Mouse (Mus musculus): ENCODE measurements around the gene Scgb3a1. TPM values are rescaled to one million over a fixed set of nuclear protein-coding genes. Genes with fewer than 3 reads are reported as not detected.

Scgb3a1 gene
- polyA plus RNA-seq, 1 experiment from 2014 or later, result not detected

DNA sequence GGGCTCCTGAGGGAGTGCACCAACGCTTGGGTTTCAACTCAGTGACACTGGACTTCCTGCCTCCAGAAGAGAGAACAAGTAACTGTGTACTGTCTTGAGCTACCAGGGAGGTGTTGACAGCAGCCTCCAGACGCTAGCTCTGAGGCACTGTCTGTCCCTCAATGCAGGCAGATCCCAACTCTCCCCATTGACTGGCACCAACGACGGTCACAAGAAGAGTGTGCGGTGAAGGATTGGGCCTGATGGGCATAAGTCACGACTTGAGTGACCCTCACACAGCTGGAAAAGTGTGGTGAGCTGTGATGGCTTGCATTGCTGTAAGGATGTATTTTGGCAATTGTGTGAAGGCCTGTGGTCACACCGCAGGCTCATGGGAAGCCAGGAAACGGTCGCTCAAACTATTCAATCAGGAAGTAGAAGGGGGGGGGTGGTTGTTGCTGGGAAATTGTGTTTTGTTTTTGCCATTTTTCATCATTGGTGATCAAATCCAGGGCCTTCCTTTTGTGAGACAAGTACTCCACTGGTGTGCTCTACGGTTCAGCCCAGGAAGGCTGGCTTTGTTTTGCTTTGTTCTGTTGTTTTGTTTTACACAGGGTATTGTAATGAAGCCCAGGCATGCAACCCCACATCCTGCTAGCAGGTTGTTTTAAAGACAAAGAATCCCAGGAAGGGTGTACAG, 4.5 kb upstream of the Scgb3a1 start:
- no peak overlapping the region for H3K9ac ChIP-seq
- peak; percentile 43; the same call in 1 of the 2 replicates for ATAC-seq (ENCODE audit: low read depth)

DNA sequence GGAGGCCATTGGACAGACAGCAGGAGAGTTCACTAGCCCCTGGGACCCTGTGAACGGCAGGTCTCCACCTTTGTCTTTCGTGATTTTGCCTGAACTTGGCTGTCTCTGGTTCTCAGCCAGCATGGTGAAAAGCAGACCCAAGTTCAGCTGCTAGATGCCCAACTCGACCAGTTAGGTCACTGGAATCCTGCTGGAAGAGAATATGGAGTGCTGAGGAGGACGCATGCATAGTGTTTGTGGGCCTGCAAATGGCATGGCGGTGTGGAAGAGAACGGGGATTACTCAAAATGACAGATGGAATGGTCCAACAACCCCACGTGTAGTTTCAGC, 4.0 kb upstream of the Scgb3a1 start:
- 54% methylated on average over 7 of the region's 7 CpGs for WGBS (ENCODE audit: insufficient replicate concordance)
- ATAC-seq (ENCODE audit: low read depth) (no peak), DNase-seq (no peak)
- Histone ChIP-seq H3K27me3 (no peaks in the 10 kb centered on the region), H3K4me2 (no peak overlapping the region), H3K9ac (no peak overlapping the region), H3K4me3 (replicated peaks) (no peak overlapping the region), H3K9me3 (replicated peaks) (no peaks in the 10 kb centered on the region), H3K36me3 (no peaks in the 10 kb centered on the region), H3K4me1 (replicated peaks) (peaks cover 20% of the 10 kb centered on the region), H3K27ac (no peak overlapping the region)

More for the DNA sequence above, 4.5 kb upstream of the Scgb3a1 start:
- H3K36me3 ChIP-seq, result no peaks in the 10 kb centered on the region
- H3K4me2 ChIP-seq, result no peak overlapping the region
- H3K4me3 ChIP-seq (replicated peaks), result no peak overlapping the region
- H3K27ac ChIP-seq, result no peak overlapping the region
- no peaks in the 10 kb centered on the region for H3K9me3 ChIP-seq (replicated peaks)
- WGBS (ENCODE audit: insufficient replicate concordance), result 27% methylated on average over 10 of the region's 10 CpGs
- H3K27me3 ChIP-seq, result no peaks in the 10 kb centered on the region
- DNase-seq, result no peak
- peaks cover 20% of the 10 kb centered on the region for H3K4me1 ChIP-seq (replicated peaks)

DNA sequence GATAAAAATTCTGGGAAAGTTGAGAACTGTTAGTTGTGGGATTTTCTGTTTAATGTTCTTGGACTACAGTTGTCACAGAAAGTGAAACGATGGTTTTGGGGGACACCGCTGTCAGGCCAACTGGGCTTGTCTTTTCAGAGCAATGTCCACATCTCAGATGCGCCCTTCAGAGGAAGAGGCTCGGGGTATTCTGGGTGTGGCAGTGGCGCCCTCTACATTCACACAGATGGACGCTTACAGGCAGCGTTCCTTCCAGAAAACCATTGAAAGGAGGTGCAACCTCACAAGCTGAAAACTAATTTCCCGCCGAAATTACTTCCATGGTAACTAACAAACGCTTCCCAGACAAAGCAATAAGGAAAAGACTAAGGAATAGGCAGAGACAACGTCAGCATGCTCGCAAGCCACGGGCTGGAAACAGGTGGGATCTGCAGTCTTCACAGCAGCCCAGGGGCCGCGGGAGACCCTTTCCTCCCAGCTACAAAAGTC, 1.1 kb upstream of the Scgb3a1 start:
- Histone ChIP-seq H3K27ac (no peak overlapping the region), H3K9me3 (replicated peaks) (no peaks in the 10 kb centered on the region), H3K4me1 (replicated peaks) (peaks cover 27% of the 10 kb centered on the region), H3K36me3 (no peaks in the 10 kb centered on the region), H3K4me3 (replicated peaks) (no peak overlapping the region), H3K9ac (no peak overlapping the region), H3K27me3 (no peaks in the 10 kb centered on the region), H3K4me2 (no peak overlapping the region)
- 42% methylated on average over 15 of the region's 15 CpGs for WGBS (ENCODE audit: insufficient replicate concordance)
- DNase-seq, result no peak
- ATAC-seq (ENCODE audit: low read depth), result no peak

DNA sequence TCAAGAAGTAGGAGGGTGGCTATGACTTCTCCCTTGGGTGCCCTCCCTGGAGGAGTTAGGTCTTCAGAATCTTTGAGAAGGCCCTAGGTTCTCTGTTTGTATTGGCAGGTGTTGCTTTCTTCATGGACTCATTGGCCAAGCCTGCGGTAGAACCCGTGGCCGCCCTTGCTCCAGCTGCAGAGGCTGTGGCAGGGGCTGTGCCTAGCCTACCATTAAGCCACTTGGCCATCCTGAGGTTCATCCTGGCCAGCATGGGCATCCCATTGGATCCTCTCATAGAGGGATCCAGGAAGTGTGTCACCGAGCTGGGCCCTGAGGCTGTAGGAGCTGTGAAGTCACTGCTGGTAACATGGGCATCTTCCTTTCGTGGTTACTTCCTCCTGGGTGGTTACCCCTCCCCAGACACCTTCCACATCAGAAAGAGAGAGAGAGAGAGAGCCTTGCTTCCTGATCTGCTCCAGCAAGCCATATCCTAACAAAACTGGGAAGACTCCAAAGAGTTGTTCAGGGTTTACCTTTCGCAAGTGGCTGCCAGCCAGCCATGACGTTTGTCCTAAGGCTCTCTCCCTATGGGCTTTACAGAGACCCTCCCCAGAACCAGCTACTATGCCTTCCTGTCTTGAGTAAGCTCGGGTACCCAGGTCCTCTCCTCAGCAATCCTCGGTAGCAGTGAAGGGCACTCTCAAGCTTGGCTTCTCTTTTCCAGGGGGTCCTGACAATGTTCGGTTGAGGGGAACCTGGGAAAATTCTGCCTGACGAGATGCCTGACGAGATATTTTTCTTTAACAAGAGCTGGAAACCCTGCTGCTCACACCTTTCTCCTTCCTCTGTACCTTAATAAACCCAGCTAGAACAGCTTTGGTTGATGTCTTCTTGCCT, 1.1 kb downstream of the Scgb3a1 start:
- H3K4me1 ChIP-seq (replicated peaks), result peaks cover 14% of the 10 kb centered on the region
- H3K4me2 ChIP-seq, result no peak overlapping the region
- H3K9ac ChIP-seq, result no peak overlapping the region
- ATAC-seq (ENCODE audit: low read depth) (no peak), DNase-seq (no peak)
- 58% methylated on average over 12 of the region's 12 CpGs for WGBS (ENCODE audit: insufficient replicate concordance)
- H3K9me3 ChIP-seq (replicated peaks), result no peaks in the 10 kb centered on the region
- no peaks in the 10 kb centered on the region for H3K27me3 ChIP-seq
- no peak overlapping the region for H3K27ac ChIP-seq
- peaks cover 15% of the 10 kb centered on the region for H3K36me3 ChIP-seq
- H3K4me3 ChIP-seq (replicated peaks), result no peak overlapping the region

DNA sequence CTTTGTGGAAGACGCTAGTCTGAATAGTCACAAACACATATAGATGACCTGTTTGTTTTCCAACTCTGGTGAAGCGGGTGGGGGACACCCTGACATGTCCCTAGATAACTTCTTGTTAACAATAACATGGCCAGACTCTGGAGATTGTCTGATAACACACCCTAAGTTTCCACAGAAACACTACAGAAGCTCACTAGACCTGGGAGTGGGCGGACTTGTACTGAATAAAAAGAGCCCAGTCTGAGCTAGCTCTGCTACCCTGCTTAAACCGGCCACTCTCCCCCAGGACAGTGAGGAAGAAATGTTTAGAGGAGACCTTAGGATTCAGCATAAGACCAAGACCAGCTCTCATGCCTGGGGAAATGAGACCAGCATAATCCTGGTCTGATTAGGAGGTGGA, 2.1 kb downstream of the Scgb3a1 start:
- H3K9ac ChIP-seq, result no peak overlapping the region
- WGBS (ENCODE audit: insufficient replicate concordance), result 53% methylated on average over 4 of the region's 4 CpGs

DNA sequence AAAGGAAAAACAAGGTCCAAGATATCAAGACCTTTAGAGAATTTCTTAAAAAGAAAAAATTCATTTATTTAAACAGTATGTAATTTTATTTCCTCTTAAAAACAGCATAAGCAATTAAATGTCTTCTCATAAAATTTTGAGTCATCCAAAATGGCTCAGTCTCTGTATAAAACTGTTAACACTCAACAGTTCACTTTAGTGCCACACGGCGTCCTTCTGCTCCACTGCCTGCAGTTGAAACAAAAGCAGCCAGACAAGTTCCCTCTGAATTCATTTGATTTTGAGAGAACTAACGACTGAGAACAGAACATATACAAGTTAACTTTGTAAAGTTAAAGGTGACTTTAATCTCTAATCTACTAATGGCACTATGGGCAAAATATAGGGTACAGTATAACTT, 10.0 kb downstream of the Scgb3a1 start:
- ATAC-seq (ENCODE audit: low read depth) (no peak), DNase-seq (no peak)
- peaks cover 78% of the 10 kb centered on the region for H3K36me3 ChIP-seq
- H3K4me2 ChIP-seq, result no peak overlapping the region
- no peaks in the 10 kb centered on the region for H3K27me3 ChIP-seq
- H3K4me3 ChIP-seq (replicated peaks), result no peak overlapping the region
- 78% methylated on average over 3 of the region's 3 CpGs for WGBS (ENCODE audit: insufficient replicate concordance)
- no peak overlapping the region for H3K9ac ChIP-seq
- no peaks in the 10 kb centered on the region for H3K4me1 ChIP-seq (replicated peaks)
- H3K9me3 ChIP-seq (replicated peaks), result no peaks in the 10 kb centered on the region
- no peak overlapping the region for H3K27ac ChIP-seq

More for the DNA sequence above, 2.1 kb downstream of the Scgb3a1 start:
- Histone ChIP-seq H3K4me2 (no peak overlapping the region), H3K4me3 (replicated peaks) (no peak overlapping the region), H3K27me3 (no peaks in the 10 kb centered on the region), H3K4me1 (replicated peaks) (peaks cover 11% of the 10 kb centered on the region), H3K9me3 (replicated peaks) (no peaks in the 10 kb centered on the region), H3K27ac (no peak overlapping the region; the same call in 1 of the 2 replicates), H3K36me3 (peaks cover 24% of the 10 kb centered on the region)
- no peak for DNase-seq
- no peak for ATAC-seq (ENCODE audit: low read depth)

DNA sequence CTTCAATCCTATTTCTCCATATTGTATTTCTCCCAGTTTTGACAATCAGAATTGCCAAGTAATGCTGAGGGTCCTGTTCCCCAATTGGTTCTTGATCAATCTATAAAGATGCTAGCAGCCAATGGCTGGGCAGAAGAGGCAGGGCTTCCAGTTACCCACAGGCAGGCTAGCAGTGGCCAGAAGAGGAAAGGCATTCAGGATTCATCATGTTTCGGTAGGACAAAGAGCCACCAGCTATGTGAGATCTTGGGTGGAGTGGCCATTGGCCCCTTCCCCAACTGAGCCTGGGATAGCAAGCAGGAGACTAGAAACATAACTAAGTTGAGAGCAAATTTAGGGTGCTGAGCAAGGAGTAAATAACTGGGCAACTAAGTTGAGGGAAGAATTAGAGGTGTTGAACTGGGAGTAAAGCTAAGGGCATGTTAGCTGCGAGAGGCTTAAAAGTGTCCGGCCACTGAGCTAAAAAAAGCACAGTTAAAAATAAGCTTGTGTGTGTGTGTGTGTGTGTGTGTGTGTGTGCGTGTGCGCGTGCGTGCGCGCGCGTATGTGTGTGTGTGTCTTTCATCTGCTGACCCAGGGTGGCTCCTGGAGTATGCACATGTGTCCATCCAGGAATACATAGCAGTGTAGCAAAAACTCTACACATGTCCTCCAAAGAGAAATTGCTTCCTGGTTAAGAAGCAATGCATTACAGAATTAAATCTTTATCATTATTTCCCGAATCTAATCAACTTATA, 21.0 kb downstream of the Scgb3a1 start:
- Histone ChIP-seq H3K36me3 (peaks cover 88% of the 10 kb centered on the region), H3K27me3 (no peaks in the 10 kb centered on the region), H3K9me3 (replicated peaks) (no peaks in the 10 kb centered on the region), H3K27ac (no peak overlapping the region), H3K4me1 (replicated peaks) (no peaks in the 10 kb centered on the region), H3K9ac (no peak overlapping the region), H3K4me3 (replicated peaks) (no peak overlapping the region), H3K4me2 (no peak overlapping the region)
- no peak for ATAC-seq (ENCODE audit: low read depth)
- WGBS (ENCODE audit: insufficient replicate concordance), result 95% methylated on average over 12 of the region's 12 CpGs
- DNase-seq, result no peak

DNA sequence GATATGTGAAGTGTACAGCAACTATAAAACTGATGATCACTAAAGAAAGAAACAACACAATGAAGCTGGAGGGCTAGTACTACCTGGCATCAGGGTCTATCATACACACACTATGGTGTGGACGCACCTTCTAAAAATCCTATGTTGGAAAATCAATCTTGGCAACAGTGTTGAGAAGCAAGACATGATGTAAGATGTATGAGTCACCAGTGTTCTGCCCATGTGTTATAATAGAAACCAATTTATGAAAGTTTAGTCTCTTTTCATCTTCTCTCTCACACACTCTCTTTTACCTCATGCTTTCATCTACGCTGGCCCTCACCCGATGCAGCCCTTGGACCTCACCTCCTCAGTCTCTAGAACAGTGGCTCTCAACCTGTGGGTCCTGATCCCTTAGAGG, 31.6 kb downstream of the Scgb3a1 start:
- H3K4me3 ChIP-seq (replicated peaks), result no peak overlapping the region
- H3K4me1 ChIP-seq (replicated peaks), result peaks cover 21% of the 10 kb centered on the region
- WGBS (ENCODE audit: insufficient replicate concordance), result 92% methylated on average over 3 of the region's 3 CpGs
- DNase-seq (no peak), ATAC-seq (ENCODE audit: low read depth) (no peak)
- no peak overlapping the region for H3K27ac ChIP-seq
- H3K27me3 ChIP-seq, result no peaks in the 10 kb centered on the region
- H3K9me3 ChIP-seq (replicated peaks), result no peaks in the 10 kb centered on the region
- peaks cover 64% of the 10 kb centered on the region for H3K36me3 ChIP-seq
- no peak overlapping the region for H3K9ac ChIP-seq
- no peak overlapping the region for H3K4me2 ChIP-seq

DNA sequence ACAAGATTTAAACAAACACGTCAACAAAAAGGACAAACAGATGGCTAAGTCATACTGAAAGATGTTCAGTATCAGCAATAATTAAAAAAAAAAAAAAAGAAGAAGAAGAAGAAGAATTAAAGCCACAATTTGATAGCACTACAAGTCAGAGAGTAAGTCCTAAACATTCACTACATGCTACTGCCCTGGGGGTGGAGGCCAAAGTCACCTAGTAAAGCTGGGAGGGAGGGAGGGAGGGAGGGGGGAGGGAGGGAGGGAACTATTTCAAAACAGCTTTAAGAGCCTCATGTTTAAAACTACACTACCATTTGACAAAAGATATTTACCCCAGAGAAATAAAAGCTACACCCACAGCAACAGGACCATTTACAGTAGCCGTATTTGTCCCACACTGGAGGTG, 32.3 kb downstream of the Scgb3a1 start:
- no peak overlapping the region for H3K9ac ChIP-seq
- H3K27ac ChIP-seq, result no peak overlapping the region
- no peak for DNase-seq
- peaks cover 62% of the 10 kb centered on the region for H3K36me3 ChIP-seq
- no peak for ATAC-seq (ENCODE audit: low read depth)
- no peaks in the 10 kb centered on the region for H3K9me3 ChIP-seq (replicated peaks)
- peaks cover 15% of the 10 kb centered on the region for H3K4me1 ChIP-seq (replicated peaks)
- 88% methylated on average over 2 of the region's 2 CpGs for WGBS (ENCODE audit: insufficient replicate concordance)
- H3K4me3 ChIP-seq (replicated peaks), result no peak overlapping the region
- no peaks in the 10 kb centered on the region for H3K27me3 ChIP-seq
- H3K4me2 ChIP-seq, result no peak overlapping the region

DNA sequence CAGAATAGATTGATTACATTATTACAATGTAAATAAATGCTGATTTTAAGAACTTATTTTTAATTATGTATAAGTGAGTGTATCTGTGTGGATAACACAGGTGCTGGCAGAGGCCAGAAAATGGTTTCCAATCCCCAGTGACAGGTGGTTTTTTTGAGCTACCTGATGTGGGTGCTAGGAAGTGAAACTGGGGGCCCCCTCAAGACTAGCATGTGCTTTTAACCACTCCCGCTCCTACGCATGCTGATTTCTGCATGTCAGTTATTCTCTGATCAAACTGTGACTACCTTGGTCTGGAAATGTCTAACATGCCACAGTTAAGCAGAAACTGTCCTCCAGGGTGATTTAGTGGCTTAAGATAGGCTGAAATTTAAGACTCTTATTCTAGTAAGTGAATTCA, 33.1 kb downstream of the Scgb3a1 start:
- H3K27ac ChIP-seq, result no peak overlapping the region
- WGBS (ENCODE audit: insufficient replicate concordance), result 87% methylated on average over 2 of the region's 2 CpGs

DNA sequence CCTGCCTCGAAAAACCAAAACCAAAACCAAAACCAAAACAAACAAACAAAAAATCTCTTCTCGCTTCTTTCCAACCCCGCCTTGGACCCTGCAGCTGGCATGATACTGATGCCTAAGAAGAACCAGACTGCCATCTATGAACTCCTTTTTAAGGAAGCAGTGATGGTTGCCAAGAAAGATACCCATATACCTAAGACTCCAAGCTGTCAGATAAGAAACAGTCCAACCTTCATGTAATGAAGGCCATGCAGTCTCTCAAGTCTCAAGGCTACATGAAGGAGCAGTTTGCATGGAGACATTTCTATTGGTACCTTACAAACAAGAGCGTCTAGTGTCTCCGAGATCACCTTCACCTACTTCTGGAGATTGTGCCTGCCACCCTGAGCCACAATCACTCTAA, 34.4 kb downstream of the Scgb3a1 start:
- DNase-seq (no peak), ATAC-seq (ENCODE audit: low read depth) (no peak)
- no peaks in the 10 kb centered on the region for H3K27me3 ChIP-seq
- H3K9me3 ChIP-seq (replicated peaks), result no peaks in the 10 kb centered on the region
- H3K36me3 ChIP-seq, result peaks cover 65% of the 10 kb centered on the region
- no peak overlapping the region for H3K4me3 ChIP-seq (replicated peaks)
- no peak overlapping the region for H3K9ac ChIP-seq
- H3K4me1 ChIP-seq (replicated peaks), result peaks cover 13% of the 10 kb centered on the region
- no peak overlapping the region for H3K4me2 ChIP-seq
- no peak overlapping the region for H3K27ac ChIP-seq
- WGBS (ENCODE audit: insufficient replicate concordance), result 80% methylated on average over 5 of the region's 5 CpGs

More for the DNA sequence above, 33.1 kb downstream of the Scgb3a1 start:
- no peaks in the 10 kb centered on the region for H3K9me3 ChIP-seq (replicated peaks)
- ATAC-seq (ENCODE audit: low read depth) (no peak), DNase-seq (no peak)
- H3K4me3 ChIP-seq (replicated peaks), result no peak overlapping the region
- no peaks in the 10 kb centered on the region for H3K27me3 ChIP-seq
- peaks cover 13% of the 10 kb centered on the region for H3K4me1 ChIP-seq (replicated peaks)
- no peak overlapping the region for H3K4me2 ChIP-seq
- H3K36me3 ChIP-seq, result peaks cover 63% of the 10 kb centered on the region
- no peak overlapping the region for H3K9ac ChIP-seq

Measured in liver, embryonic 13.5 days (tissue).